16 mouse cellular contexts compared by ENCODE assay signal in genomic region chr2:52866151-52866550, GRCm38 (mm10).
"Had no signal": no experiment of that assay in that cellular context is flagged by ENCODE, and none has a peak within 500 bp of the region (broad histone marks: within the 10 kb centered on the region; RNA-seq: fewer than 3 reads in every experiment).

No protein-coding gene starts in this region.

- H3K4me3 ChIP-seq: neural tube, embryonic 12.5 days; neural tube, embryonic 13.5 days; neural tube, embryonic 15.5 days; stomach, embryonic 15.5 days had no signal

- H3K4me2 ChIP-seq: neural tube, embryonic 12.5 days; neural tube, embryonic 13.5 days; neural tube, embryonic 15.5 days; stomach, embryonic 15.5 days had no signal

- H3K9ac ChIP-seq: neural tube, embryonic 12.5 days; neural tube, embryonic 13.5 days; neural tube, embryonic 15.5 days; stomach, embryonic 15.5 days had no signal

- H3K9me3 ChIP-seq: neural tube, embryonic 12.5 days; neural tube, embryonic 13.5 days; neural tube, embryonic 15.5 days; stomach, embryonic 15.5 days had no signal

- DNase-seq: right cerebral cortex, adult 18-20 months; right cerebral cortex, postnatal 14 days; right cerebral cortex, postnatal 25 days; right cerebral cortex, postnatal 4 days; spleen, adult 18-20 months; thymus, adult 18-20 months; thymus, adult 2 months; thymus, postnatal 14 days; thymus, postnatal 25 days; thymus, postnatal 36 days; thymus, postnatal 4 days had no signal

- H3K36me3 ChIP-seq: stomach, embryonic 15.5 days had no signal

- H3K27me3 ChIP-seq: neural tube, embryonic 12.5 days; neural tube, embryonic 13.5 days; neural tube, embryonic 15.5 days; stomach, embryonic 15.5 days had no signal

- H3K27ac ChIP-seq: neural tube, embryonic 12.5 days; neural tube, embryonic 13.5 days; neural tube, embryonic 15.5 days; stomach, embryonic 15.5 days; stomach, postnatal 0 days had no signal
